Mouse (Mus musculus) gastrocnemius, postnatal 36 days (tissue): Measurements from ENCODE around the gene Aars2. TPM values are rescaled to one million over a fixed set of nuclear protein-coding genes. Genes with fewer than 3 reads are reported as not detected.
A peak's percentile ranks its signal among the peaks of the same experiment; 100 is the strongest.

Source experiments
- DNase-seq, 2 experiments: peaks; one replicate each; pipeline ENCODE4 v3.0.0; 2022
- intact Hi-C: fragments of 180-260 bp; cut with DNase I; formaldehyde crosslinking; loops from one replicate; pipeline ENCODE4 v1.15.1; 2025
- total RNA-seq, 2 experiments: library from RNA; stranded (reverse); gene quantifications; 2 replicates each; pipeline ENCODE4 v1.2.3; 2021

Gene Aars2
- total RNA-seq, 2 experiments from 2014 or later = 13.7 to 14.9 TPM

GRCm38 (mm10) chr17:45554420-45554819 lies 47.8 kb downstream of the Aars2 start:
- no peak for DNase-seq
- intact Hi-C loops = no loop called here

GRCm38 (mm10) chr17:45555452-45556106 lies 48.9 kb downstream of the Aars2 start, which contains the start of gene Nfkbie:
Gene Nfkbie (plus strand): TSS chr17:45555703.
- peak; percentile 91 for DNase-seq
- intact Hi-C loops = no loop called here

GRCm38 (mm10) chr17:45556107-45556489 lies 49.5 kb downstream of the Aars2 start:
- no peak for DNase-seq
- intact Hi-C loops = no loop called here

GRCm38 (mm10) chr17:45556514-45557245 lies 50.0 kb downstream of the Aars2 start:
- intact Hi-C loops = no loop called here
- DNase-seq = no peak

- no peak for DNase-seq
- intact Hi-C loops = no loop called here
Observed at GRCm38 (mm10) chr17:45557246-45557824, 50.7 kb downstream of the Aars2 start.

- DNase-seq = no peak
- intact Hi-C loops = no loop called here
Observed at GRCm38 (mm10) chr17:45557998-45558862, 51.6 kb downstream of the Aars2 start.

GRCm38 (mm10) chr17:45559732-45560525 lies 53.3 kb downstream of the Aars2 start:
- DNase-seq = no peak
- intact Hi-C loops = no loop called here

GRCm38 (mm10) chr17:45563216-45563615 lies 56.6 kb downstream of the Aars2 start:
- intact Hi-C loops = no loop called here
- no peak for DNase-seq

GRCm38 (mm10) chr17:45563655-45564530 lies 57.3 kb downstream of the Aars2 start, which contains the start of gene Slc35b2:
Gene Slc35b2 (plus strand): TSS chr17:45563874.
- DNase-seq = peak; percentile 89 to 93
- intact Hi-C loops = no loop called here

- no peak for DNase-seq
- intact Hi-C loops = no loop called here
Observed at GRCm38 (mm10) chr17:45564531-45565084, 58.0 kb downstream of the Aars2 start.

- intact Hi-C loops = no loop called here
- no peak for DNase-seq
Observed at GRCm38 (mm10) chr17:45565103-45565502, 58.5 kb downstream of the Aars2 start.

- DNase-seq = no peak
- intact Hi-C loops = no loop called here
Observed at GRCm38 (mm10) chr17:45566031-45566359, 59.4 kb downstream of the Aars2 start.

- DNase-seq = no peak
- intact Hi-C loops = no loop called here
Observed at GRCm38 (mm10) chr17:45566360-45567161, 59.9 kb downstream of the Aars2 start.

- no peak for DNase-seq
- intact Hi-C loops = no loop called here
Observed at GRCm38 (mm10) chr17:45567162-45567601, 60.5 kb downstream of the Aars2 start.

GRCm38 (mm10) chr17:45568990-45569389 lies 62.3 kb downstream of the Aars2 start:
- intact Hi-C loops = no loop called here
- no peak for DNase-seq

- DNase-seq = no peak
- intact Hi-C loops = no loop called here
Observed at GRCm38 (mm10) chr17:45569999-45570398, 63.4 kb downstream of the Aars2 start.
